Mouse (Mus musculus) kidney, postnatal 0 days (tissue): Measurements from ENCODE around the gene Sp7. TPM values are rescaled to one million over a fixed set of nuclear protein-coding genes. Genes with fewer than 3 reads are reported as not detected.

Experiments
- ATAC-seq: fragments of 200-750 bp; cut with Nextera tagmentation; replicated peaks from 2 replicates; pipeline ENCODE4 v1.8.0; 2017; ENCODE audit warnings: low read depth, moderate number of reproducible peaks, moderate TSS enrichment, moderate library complexity; ENCODE audit not compliant: low FRiP score
- DNase-seq: peaks from one replicate; pipeline ENCODE4 v3.0.0-alpha.2; 2016; ENCODE audit warnings: low spot score
- H3K27ac ChIP-seq: fragments of 300-500 bp; sonication (generic); 2 replicates; pipeline ENCODE4 v1.5.1; 2014; ENCODE audit warnings: mild to moderate bottlenecking
- H3K27me3 ChIP-seq: fragments of 300-500 bp; sonication (generic); 2 replicates; pipeline ENCODE4 v1.6.1; 2014; ENCODE audit warnings: low read length, mixed read lengths; ENCODE audit not compliant: insufficient read depth
- H3K36me3 ChIP-seq: fragments of 300-500 bp; sonication (generic); 2 replicates; pipeline ENCODE4 v1.6.1; 2014; ENCODE audit warnings: low read length, mixed read lengths; ENCODE audit not compliant: insufficient read depth
- H3K4me1 ChIP-seq: fragments of 300-500 bp; sonication (generic); replicated peaks from 2 replicates; pipeline ENCODE4 v1.6.1; 2014; ENCODE audit warnings: antibody characterized with exemption, low read length, mixed read lengths; ENCODE audit not compliant: insufficient read depth
- H3K4me2 ChIP-seq: fragments of 300-500 bp; sonication (generic); 2 replicates; pipeline ENCODE4 v1.6.1; 2014; ENCODE audit warnings: mild to moderate bottlenecking, low read length, moderate library complexity, mixed read lengths
- H3K4me3 ChIP-seq: fragments of 300-500 bp; sonication (generic); replicated peaks from 2 replicates; pipeline ENCODE4 v1.5.1; 2014; ENCODE audit warnings: low read depth, low read length
- H3K9ac ChIP-seq: fragments of 300-500 bp; sonication (generic); 2 replicates; pipeline ENCODE4 v1.6.1; 2014; ENCODE audit warnings: low read depth, low read length
- H3K9me3 ChIP-seq: fragments of 300-500 bp; sonication (generic); replicated peaks from 2 replicates; pipeline ENCODE4 v1.6.1; 2016; ENCODE audit warnings: low read length, inconsistent platforms, mixed read lengths
- CTCF ChIP-seq: IDR thresholded peaks from 2 replicates; pipeline ENCODE4 v1.5.1; 2016; ENCODE audit warnings: antibody characterized with exemption, low read depth, mild to moderate bottlenecking, moderate library complexity
- WGBS: fragments of 180-500 bp; shearing (Covaris S2); extraction: QIAGEN DNeasy Blood & Tissue Kit; methylation state at CpG from one replicate; pipeline ENCODE4 v1.1.7; 2014; 5-methylcytosine and 5-hydroxymethylcytosine counted together
- polyA plus RNA-seq: library from polyadenylated mRNA; unstranded; fragments of >200 nt; fragmentation: Nextera tagmentation; extraction: Ambion mirVana; gene quantifications from 2 replicates; pipeline ENCODE4 v1.2.1, GENCODE M21; 2015

The Sp7 gene
- polyA plus RNA-seq, 1 experiment from 2014 or later = 1.1 TPM

DNA sequence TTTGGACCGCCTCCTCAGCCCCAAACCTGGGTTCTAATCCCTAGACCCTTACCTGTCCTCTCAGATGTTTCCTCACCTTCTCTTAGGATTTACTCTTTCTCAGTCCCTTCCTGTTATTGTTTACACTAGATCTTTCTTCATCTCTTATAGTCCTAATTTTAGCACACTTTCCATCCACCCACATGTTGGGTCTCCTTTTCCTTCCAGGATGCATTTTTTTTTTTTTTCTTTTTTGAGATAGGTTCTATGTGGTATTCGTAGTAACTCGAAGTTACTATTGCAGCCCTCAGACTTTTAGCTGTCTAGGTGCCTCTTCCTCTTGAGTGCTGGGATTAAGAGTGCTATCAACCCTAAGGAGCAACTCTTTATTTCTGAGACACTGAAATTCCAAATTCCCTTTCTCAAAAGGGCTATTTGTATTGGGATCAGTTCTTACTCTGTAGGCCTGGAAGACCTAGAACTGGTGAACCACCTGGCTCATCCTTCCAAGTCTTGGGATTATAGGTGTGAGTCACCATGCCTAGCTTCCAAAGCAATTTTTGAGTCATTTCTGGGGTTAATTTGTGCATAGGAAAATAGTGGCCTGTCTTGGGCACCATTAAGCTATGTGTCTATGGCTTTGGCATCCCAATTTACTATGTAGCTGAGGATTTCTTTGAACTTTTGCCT, 40.1 kb upstream of the Sp7 start:
- Histone ChIP-seq H3K4me3 (peak overlapping the region; percentile 78), H3K4me2 (peak overlapping the region; percentile 55), H3K36me3 (peaks cover 27% of the 10 kb centered on the region), H3K9ac (peak overlapping the region; percentile 97), H3K4me1 (peaks cover 19% of the 10 kb centered on the region; the same call in 1 of the 2 replicates), H3K27ac (peak overlapping the region; percentile 100), H3K27me3 (no peaks in the 10 kb centered on the region), H3K9me3 (no peaks in the 10 kb centered on the region)
- no peak; the same call in 1 of the 2 replicates for ATAC-seq
- TF ChIP-seq CTCF = no peak
- DNase-seq = no peak
- WGBS = 17% methylated on average over 3 of the region's 3 CpGs

DNA sequence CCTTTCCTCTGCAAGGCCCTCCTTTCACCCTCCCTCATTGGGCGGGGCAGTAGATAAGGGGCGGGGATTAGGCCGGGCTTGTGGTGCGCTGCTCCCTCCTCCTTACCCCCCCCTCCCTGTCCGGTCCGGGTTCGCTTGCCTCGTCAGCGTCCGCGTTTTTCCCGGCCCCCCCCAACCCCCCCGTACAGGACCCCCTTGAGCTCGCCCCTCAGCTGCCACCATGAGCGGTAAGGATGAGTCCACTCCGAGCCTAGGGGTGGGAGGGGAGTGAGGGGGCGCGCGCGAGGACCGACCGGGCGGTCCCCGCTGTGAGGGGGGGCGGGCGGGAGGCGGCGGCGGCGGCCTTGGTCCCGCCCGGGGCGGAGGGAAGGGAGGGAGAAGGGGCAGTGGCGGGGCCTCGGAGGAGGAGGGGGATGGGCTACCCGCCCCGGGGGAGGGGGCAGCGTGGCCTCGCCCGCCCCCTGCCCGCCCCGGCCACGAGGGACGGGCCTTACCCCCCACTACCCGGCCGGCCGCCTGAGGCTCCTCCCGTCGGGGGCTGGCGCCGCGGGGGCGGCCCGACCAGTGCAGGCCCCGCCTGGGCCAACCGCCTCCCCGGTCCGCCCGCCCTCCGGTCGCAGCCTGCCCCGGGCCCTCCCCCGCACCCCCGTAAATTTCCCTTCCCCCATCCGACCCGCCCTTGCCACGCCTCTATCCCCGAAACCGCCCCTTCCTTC, 39.4 kb upstream of the Sp7 start:
- WGBS = 1% methylated on average over 34 of the region's 69 CpGs
- peak overlapping the region; percentile 100 for H3K27ac ChIP-seq
- DNase-seq = peak; percentile 89
- peak; percentile 33 for ATAC-seq
- peaks cover 27% of the 10 kb centered on the region for H3K36me3 ChIP-seq
- H3K9ac ChIP-seq = peak overlapping the region; percentile 97
- no peaks in the 10 kb centered on the region for H3K27me3 ChIP-seq
- no peaks in the 10 kb centered on the region for H3K9me3 ChIP-seq
- H3K4me1 ChIP-seq = peaks cover 19% of the 10 kb centered on the region; the same call in 1 of the 2 replicates
- H3K4me3 ChIP-seq = peak overlapping the region; percentile 78
- no peak for TF ChIP-seq CTCF
- H3K4me2 ChIP-seq = peak overlapping the region; percentile 55

DNA sequence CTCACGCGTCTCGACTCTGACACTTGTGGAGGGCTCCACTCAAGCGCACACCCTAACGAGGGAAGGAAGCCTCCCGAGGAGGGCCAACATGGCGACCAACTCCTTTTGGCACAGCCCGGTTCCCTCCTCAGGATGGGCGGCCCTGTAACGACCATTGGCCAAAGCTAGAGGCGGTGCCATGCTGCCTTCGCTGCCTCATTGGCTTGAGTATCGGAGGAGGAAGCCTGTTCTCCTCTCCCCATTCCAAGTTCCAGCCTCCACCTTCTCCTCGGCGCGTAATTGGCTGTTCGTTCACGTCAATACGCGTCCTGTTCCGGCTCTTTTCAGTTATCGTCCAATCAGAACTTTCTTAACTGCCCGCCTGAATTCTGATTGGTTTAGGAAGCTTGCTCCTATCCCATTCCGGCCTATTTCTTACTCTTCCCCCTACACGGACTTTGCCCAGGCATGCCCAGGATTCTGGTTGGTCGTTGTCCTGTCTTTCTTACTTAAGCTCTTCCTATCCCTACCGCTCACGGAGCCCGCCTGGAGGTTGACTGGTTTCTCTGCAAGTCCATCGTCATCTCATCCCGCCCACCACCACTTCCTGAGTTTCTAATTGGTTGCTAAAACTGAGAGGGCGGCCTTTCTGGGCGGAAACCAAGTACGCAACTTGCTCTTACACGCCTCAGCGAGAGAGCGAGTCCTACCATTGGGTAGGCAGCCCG, 38.7 kb upstream of the Sp7 start, which contains the start of gene Sp1:
Gene Sp1, plus strand, starts transcription at position 655 of the 707 bp plus-strand sequence.
- peak within 1 kb of the TSS; percentile 78 for H3K4me3 ChIP-seq
- peak within 1 kb of the TSS; percentile 100 for H3K27ac ChIP-seq
- peaks cover 19% of the 10 kb centered on the region; the same call in 1 of the 2 replicates for H3K4me1 ChIP-seq
- 0% methylated on average over 37 of the region's 38 CpGs for WGBS
- peak within 1 kb of the TSS; percentile 97 for H3K9ac ChIP-seq
- peak within 1 kb of the TSS; percentile 55 for H3K4me2 ChIP-seq
- peak; percentile 54 for TF ChIP-seq CTCF
- H3K27me3 ChIP-seq = no peaks in the 10 kb centered on the region
- H3K36me3 ChIP-seq = peaks cover 26% of the 10 kb centered on the region
- ATAC-seq = peak; percentile 96
- DNase-seq = peak; percentile 100
- no peaks in the 10 kb centered on the region for H3K9me3 ChIP-seq

DNA sequence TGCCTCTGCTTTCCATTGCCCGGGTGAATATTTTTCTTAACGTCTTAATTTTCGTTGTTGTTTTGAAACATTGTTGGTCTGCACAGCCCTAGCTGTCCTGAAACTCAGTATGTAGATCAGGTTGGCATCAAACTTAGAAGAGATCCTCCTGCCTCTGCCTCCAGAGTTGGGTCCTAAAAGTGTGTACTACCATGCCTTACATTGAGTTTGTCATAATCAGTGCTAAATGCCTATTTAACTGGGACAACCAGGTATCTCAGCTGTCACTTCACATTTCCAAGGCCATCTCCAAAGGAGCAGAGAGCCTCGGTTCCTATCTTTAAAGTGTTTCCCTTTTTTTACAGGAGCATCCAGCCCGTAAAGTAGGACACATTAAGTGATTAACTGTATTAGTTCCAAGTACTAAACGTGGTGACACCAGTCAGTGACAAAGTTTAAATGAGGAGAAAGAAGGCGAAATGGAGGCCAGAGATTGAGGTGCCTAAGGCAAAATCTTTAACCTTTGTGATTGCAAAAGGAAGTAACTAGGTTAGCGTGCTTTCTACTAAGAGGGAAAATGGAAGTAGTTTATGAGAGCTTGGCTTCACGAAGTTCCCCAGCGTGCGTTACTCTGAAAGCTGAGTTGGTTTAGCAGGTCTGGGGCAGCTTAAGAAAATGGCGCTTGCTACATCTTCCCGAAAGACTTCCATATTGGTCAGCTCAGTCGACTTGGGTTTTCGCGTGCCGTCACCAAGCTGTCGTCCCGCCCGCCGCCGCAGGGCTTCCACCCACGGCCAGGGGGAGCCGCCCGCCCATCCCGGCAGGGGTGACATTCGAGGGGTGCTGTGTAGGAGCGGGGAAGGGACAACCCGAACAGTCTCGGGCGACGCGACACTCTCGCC, 37.9 kb upstream of the Sp7 start:
- Histone ChIP-seq H3K27ac (peak overlapping the region; percentile 100), H3K9ac (peak overlapping the region; percentile 71), H3K4me2 (peak overlapping the region; percentile 54), H3K9me3 (no peaks in the 10 kb centered on the region), H3K4me3 (peak overlapping the region; percentile 34), H3K36me3 (peaks cover 18% of the 10 kb centered on the region), H3K27me3 (no peaks in the 10 kb centered on the region), H3K4me1 (peaks cover 17% of the 10 kb centered on the region; the same call in 1 of the 2 replicates)
- peak; percentile 93 for DNase-seq
- WGBS = 14% methylated on average over 33 of the region's 34 CpGs
- no peak for ATAC-seq
- peak; percentile 68 for TF ChIP-seq CTCF

DNA sequence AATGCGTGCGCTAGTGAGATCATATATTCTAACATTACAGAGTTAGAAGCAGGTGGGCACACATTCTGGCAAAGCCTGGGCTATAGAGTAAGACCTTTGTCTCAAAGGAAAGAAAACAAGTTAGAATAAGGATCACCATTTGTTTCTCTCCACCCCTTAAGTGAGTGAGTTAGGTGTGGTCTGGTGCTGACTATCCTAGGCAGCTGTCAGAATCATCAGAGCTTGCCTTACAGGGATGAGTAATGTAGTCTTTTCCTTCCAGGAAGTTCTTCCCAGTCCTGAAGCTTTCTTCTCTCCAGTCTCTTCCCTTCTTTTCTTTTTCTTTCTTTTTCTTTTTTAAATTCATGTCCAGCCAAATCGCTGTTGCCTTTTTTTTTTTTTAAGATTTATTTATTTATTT, 35.2 kb upstream of the Sp7 start:
- DNase-seq = no peak
- Histone ChIP-seq H3K9ac (no peak overlapping the region), H3K4me3 (no peak overlapping the region), H3K9me3 (no peaks in the 10 kb centered on the region), H3K36me3 (no peaks in the 10 kb centered on the region), H3K27me3 (no peaks in the 10 kb centered on the region), H3K4me1 (peaks cover 11% of the 10 kb centered on the region), H3K27ac (no peak overlapping the region), H3K4me2 (no peak overlapping the region)
- WGBS = 97% methylated on average over 3 of the region's 3 CpGs
- no peak for ATAC-seq
- TF ChIP-seq CTCF = no peak
